Mouse (Mus musculus) C2C12 (cell line): ENCODE data around the gene Spop. TPM values are rescaled to one million over a fixed set of nuclear protein-coding genes. Genes with fewer than 3 reads are reported as not detected.

Experiments used
- H3K27me3 ChIP-seq: one replicate; pipeline ENCODE4 v1.6.1; 2011; ENCODE audit not compliant: control insufficient read depth, insufficient read depth, insufficient read length
- H3K36me3 ChIP-seq: one replicate; pipeline ENCODE4 v1.6.1; 2011; ENCODE audit not compliant: control insufficient read depth, insufficient read depth
- H3K4me3 ChIP-seq: one replicate; pipeline ENCODE4 v1.5.1; 2011; ENCODE audit warnings: mild to moderate bottlenecking, control low read depth; ENCODE audit not compliant: poor library complexity, insufficient read depth, severe bottlenecking
- H3K79me2 ChIP-seq: one replicate; pipeline ENCODE4 v1.6.1; 2011; ENCODE audit not compliant: control insufficient read depth, insufficient read depth
- H3K79me3 ChIP-seq: one replicate; pipeline ENCODE4 v1.6.1; 2011; ENCODE audit warnings: low read depth, control low read depth
- H3ac ChIP-seq: one replicate; pipeline ENCODE3; 2011; ENCODE audit warnings: low read depth; ENCODE audit not compliant: control insufficient read depth, insufficient read length
- CEBPB ChIP-seq: IDR thresholded peaks from one replicate; pipeline ENCODE4 v1.6.1; 2011; ENCODE audit warnings: low read depth, mild to moderate bottlenecking, control low read depth, moderate library complexity
- CTCF ChIP-seq: IDR thresholded peaks from one replicate; pipeline ENCODE4 v1.5.1; 2011; ENCODE audit not compliant: control insufficient read depth, insufficient read depth, insufficient read length
- FOSL1 ChIP-seq: IDR thresholded peaks from one replicate; pipeline ENCODE4 v1.8.0; 2011; ENCODE audit warnings: mild to moderate bottlenecking, low read length; ENCODE audit not compliant: poor library complexity, insufficient read depth, severe bottlenecking
- MAX ChIP-seq: IDR thresholded peaks from one replicate; pipeline ENCODE4 v1.6.1; 2011; ENCODE audit warnings: mild to moderate bottlenecking, control low read depth
- MYOD1 ChIP-seq: IDR thresholded peaks from one replicate; pipeline ENCODE4 v1.6.1; 2011; ENCODE audit warnings: low read depth; ENCODE audit not compliant: control insufficient read depth, insufficient read length
- MYOG ChIP-seq: IDR thresholded peaks from one replicate; pipeline ENCODE4 v1.6.1; 2011; ENCODE audit not compliant: control insufficient read depth, insufficient read length; ENCODE audit errors: extremely low read depth
- USF1 ChIP-seq: IDR thresholded peaks from one replicate; pipeline ENCODE4 v1.6.1; 2011; ENCODE audit warnings: low read depth, mild to moderate bottlenecking, control low read depth, moderate library complexity
- polyA plus RNA-seq: library from polyadenylated mRNA; unstranded; fragments of >200 nt; fragmentation: generic; extraction: Trizol; gene quantifications from one replicate; pipeline ENCODE4 v1.2.1, GENCODE M21; 2012; ENCODE audit warnings: missing spikeins

The Spop gene
- polyA plus RNA-seq, 1 experiment = 59.0 TPM

GRCm38 (mm10) chr11:95380711-95381110 lies 33.2 kb upstream of the Spop start:
- Histone ChIP-seq H3ac (no peak overlapping the region), H3K36me3 (no peaks in the 10 kb centered on the region), H3K27me3 (no peaks in the 10 kb centered on the region), H3K4me3 (no peak overlapping the region), H3K79me2 (peaks cover 10% of the 10 kb centered on the region), H3K79me3 (peaks cover 8% of the 10 kb centered on the region)
- no peak for TF ChIP-seq CTCF
- TF ChIP-seq FOSL1 = no peak
- no peak for TF ChIP-seq USF1

- TF ChIP-seq MYOD1 = no peak
- no peak for TF ChIP-seq CEBPB
- TF ChIP-seq FOSL1 = no peak
- no peak for TF ChIP-seq MYOG
- TF ChIP-seq CTCF = no peak
- TF ChIP-seq MAX = no peak
- no peak for TF ChIP-seq USF1
- Histone ChIP-seq H3K27me3 (no peaks in the 10 kb centered on the region), H3ac (no peak overlapping the region), H3K4me3 (no peak overlapping the region), H3K36me3 (no peaks in the 10 kb centered on the region), H3K79me3 (peaks cover 12% of the 10 kb centered on the region), H3K79me2 (peaks cover 15% of the 10 kb centered on the region)
Observed at GRCm38 (mm10) chr11:95381146-95381545, 32.7 kb upstream of the Spop start.

- H3K36me3 ChIP-seq = peaks cover 22% of the 10 kb centered on the region
- H3ac ChIP-seq = no peak overlapping the region
- TF ChIP-seq MYOG = no peak
- no peak for TF ChIP-seq MAX
- TF ChIP-seq FOSL1 = no peak
- no peak for TF ChIP-seq CEBPB
- no peak for TF ChIP-seq USF1
- TF ChIP-seq MYOD1 = no peak
- no peak for TF ChIP-seq CTCF
Observed at GRCm38 (mm10) chr11:95383331-95383986, 30.4 kb upstream of the Spop start.

GRCm38 (mm10) chr11:95384004-95384318 lies 29.9 kb upstream of the Spop start:
- Histone ChIP-seq H3K79me3 (peaks cover 16% of the 10 kb centered on the region), H3K27me3 (no peaks in the 10 kb centered on the region), H3K4me3 (no peak overlapping the region), H3ac (peak overlapping the region; percentile 20), H3K79me2 (peaks cover 31% of the 10 kb centered on the region), H3K36me3 (peaks cover 27% of the 10 kb centered on the region)
- TF ChIP-seq USF1 (peak; percentile 76), FOSL1 (no peak)

More at GRCm38 (mm10) chr11:95383331-95383986, 30.4 kb upstream of the Spop start:
- no peak overlapping the region for H3K4me3 ChIP-seq
- no peaks in the 10 kb centered on the region for H3K27me3 ChIP-seq
- peaks cover 16% of the 10 kb centered on the region for H3K79me3 ChIP-seq
- peaks cover 31% of the 10 kb centered on the region for H3K79me2 ChIP-seq

GRCm38 (mm10) chr11:95384319-95384972 lies 29.4 kb upstream of the Spop start, which contains the start of gene Slc35b1:
Slc35b1 (plus strand) TSS chr11:95384692.
- TF ChIP-seq MAX (peak; percentile 100), CTCF (peak; percentile 85), FOSL1 (no peak)
- peak within 1 kb of the TSS; percentile 99 for H3ac ChIP-seq
- peak within 1 kb of the TSS; percentile 87 for H3K4me3 ChIP-seq
- peaks cover 31% of the 10 kb centered on the region for H3K79me2 ChIP-seq
- H3K36me3 ChIP-seq = peaks cover 32% of the 10 kb centered on the region
- peaks cover 16% of the 10 kb centered on the region for H3K79me3 ChIP-seq
- no peaks in the 10 kb centered on the region for H3K27me3 ChIP-seq

GRCm38 (mm10) chr11:95384973-95385320 lies 28.9 kb upstream of the Spop start:
- Histone ChIP-seq H3K36me3 (peaks cover 37% of the 10 kb centered on the region), H3K27me3 (no peaks in the 10 kb centered on the region), H3K79me3 (peaks cover 16% of the 10 kb centered on the region), H3K79me2 (peaks cover 31% of the 10 kb centered on the region), H3K4me3 (peak overlapping the region; percentile 87), H3ac (peak overlapping the region; percentile 99)
- no peak for TF ChIP-seq MAX
- no peak for TF ChIP-seq FOSL1
- no peak for TF ChIP-seq CEBPB
- TF ChIP-seq USF1 = no peak
- no peak for TF ChIP-seq MYOD1
- TF ChIP-seq MYOG = no peak
- TF ChIP-seq CTCF = no peak
